Mouse (Mus musculus) adrenal gland, postnatal 0 days (tissue): ENCODE results near the gene Hist1h3b. TPM values are rescaled to one million over a fixed set of nuclear protein-coding genes. Genes with fewer than 3 reads are reported as not detected.

Source experiments
- microRNA-seq: library from miRNA; unstranded; fragments of <30 nt; microRNA quantifications from one replicate; pipeline ENCODE4, GENCODE M21; 2016; ENCODE audit warnings: borderline replicate concordance; ENCODE audit not compliant: insufficient number of aligned reads
- polyA plus RNA-seq: library from polyadenylated mRNA; unstranded; fragments of >200 nt; fragmentation: Nextera tagmentation; extraction: Ambion mirVana; gene quantifications from 2 replicates; pipeline ENCODE4 v1.2.1, GENCODE M21; 2015

Gene Hist1h3b
- polyA plus RNA-seq = 2.5 and 3.1 TPM in 2 replicates

DNA sequence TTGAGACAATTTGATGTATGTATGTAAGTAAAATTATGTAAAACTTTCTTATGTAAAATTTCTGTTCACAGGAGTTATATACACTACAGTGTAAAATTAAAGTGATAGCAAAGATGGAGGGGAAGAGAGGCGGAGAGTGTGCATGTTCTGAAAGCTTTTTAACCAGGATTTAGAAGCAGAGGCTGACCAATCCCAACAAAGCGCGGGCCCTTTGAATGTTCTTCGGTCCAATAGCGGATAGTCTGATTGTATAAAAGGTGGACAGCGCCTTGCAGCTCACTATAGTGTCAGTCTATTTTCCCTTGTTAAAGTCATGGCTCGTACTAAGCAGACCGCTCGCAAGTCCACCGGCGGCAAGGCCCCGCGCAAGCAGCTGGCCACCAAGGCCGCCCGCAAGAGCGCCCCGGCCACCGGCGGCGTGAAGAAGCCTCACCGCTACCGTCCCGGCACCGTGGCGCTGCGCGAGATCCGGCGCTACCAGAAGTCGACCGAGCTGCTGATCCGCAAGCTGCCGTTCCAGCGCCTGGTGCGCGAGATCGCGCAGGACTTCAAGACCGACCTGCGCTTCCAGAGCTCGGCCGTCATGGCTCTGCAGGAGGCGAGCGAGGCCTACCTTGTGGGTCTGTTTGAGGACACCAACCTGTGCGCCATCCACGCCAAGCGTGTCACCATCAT, at the start of gene Hist1h3b:
Gene Hist1h3b, plus strand, starts transcription at position 201 of the 675 bp plus-strand sequence.

DNA sequence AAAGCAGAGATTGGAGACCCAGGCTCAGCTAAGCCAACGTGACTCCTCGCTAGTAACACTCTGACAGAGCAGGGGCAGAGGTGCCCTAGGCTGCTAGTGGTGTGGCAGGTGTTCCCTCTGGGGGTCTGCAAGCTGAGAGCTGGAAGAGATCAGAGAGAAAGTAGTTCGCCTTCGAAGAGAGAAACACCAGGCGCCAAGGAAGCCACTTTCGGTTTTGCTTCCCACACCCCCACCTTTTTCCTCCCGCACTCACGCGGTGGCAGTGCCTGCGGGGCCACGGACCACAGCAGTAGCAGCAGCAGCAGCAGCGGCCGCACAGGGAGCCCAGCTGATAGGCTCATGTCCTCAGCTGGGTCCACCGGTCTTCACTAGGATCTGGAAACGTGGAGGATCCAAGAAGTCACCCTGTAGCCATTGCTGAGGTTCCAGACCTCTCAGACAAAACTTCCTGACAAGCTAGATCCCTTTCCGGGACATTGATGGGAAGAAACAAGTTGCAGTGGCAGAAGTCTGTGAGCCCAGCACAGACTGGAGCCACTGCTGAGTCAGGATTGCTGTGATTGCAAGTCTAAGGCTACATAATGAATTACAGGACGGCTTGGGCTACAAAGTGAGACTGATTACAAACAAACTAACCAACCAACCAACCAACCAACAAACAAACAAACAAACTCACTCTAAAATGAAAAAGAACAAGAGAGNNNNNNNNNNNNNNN, 41.5 kb upstream of the Hist1h3b start, which contains the start of gene Hfe:
Gene Hfe, minus strand, starts transcription at position 481 of the 716 bp plus-strand sequence.

GRCm38 (mm10) chr13:23738677-23739068, 13.4 kb upstream of the Hist1h3b start, which contains the start of gene Hist1h1c:
Gene Hist1h1c (plus strand): TSS chr13:23738808.

GRCm38 (mm10) chr13:23745381-23746161, 6.5 kb upstream of the Hist1h3b start, which contains the start of gene Hist1h3c:
Gene Hist1h3c (minus strand): TSS chr13:23745602.

DNA sequence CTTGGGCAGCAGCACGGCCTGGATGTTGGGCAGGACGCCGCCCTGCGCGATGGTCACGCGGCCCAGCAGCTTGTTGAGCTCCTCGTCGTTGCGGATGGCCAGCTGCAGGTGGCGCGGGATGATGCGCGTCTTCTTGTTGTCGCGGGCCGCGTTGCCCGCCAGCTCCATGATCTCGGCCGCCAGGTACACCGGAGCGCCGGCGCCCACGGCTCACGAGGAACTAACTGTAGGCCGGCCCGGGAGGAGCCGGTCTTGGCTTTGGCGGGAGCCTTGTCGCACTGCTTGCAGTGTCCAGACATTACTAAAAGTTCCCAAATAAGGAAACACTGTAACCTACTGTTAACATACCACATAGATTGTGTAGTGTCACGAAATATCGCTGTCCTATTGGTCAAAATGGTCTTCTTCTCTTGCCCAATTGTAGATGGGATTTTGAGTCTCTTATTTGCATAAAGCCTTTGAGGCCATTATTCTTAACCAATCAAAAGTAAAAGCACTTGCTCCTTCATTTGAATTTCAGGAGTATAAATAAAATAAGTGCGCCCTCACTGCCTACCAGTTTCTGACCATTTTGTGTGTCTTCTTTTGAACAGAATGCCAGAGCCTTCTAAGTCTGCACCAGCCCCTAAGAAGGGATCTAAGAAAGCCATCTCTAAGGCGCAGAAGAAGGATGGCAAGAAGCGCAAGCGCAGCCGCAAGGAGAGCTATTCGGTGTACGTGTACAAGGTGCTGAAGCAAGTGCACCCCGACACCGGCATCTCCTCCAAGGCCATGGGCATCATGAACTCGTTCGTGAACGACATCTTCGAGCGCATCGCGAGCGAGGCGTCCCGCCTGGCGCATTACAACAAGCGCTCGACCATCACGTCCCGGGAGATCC, 5.6 kb upstream of the Hist1h3b start, which contains the start of gene Hist1h2bb:
Gene Hist1h2bb, plus strand, starts transcription at position 534 of the 880 bp plus-strand sequence.

DNA sequence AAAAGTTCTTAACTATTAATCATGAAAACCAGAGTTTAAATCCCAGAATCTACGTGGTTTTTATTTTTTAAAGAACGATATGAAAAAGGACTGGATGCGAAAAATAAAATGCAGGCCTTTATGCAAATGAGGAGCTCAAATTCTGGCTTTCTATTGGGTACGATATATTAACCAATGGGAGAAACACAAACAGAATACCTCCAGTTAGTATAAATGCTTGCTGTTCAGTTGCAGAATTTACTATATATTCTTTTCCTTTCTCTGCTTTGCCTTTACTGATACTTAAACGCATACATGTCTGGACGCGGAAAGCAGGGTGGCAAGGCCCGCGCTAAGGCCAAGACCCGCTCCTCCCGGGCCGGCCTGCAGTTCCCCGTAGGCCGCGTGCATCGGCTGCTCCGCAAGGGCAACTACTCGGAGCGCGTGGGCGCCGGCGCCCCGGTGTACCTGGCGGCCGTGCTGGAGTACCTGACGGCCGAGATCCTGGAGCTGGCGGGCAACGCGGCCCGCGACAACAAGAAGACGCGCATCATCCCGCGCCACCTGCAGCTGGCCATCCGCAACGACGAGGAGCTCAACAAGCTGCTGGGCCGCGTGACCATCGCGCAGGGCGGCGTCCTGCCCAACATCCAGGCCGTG, 1.1 kb upstream of the Hist1h3b start, which contains the start of gene Hist1h2ab:
Gene Hist1h2ab, plus strand, starts transcription at position 288 of the 639 bp plus-strand sequence.

GRCm38 (mm10) chr13:23756790-23757189, 4.7 kb downstream of the Hist1h3b start, which contains the start of gene Hist1h4b:
Gene Hist1h4b (plus strand): TSS chr13:23757013.

DNA sequence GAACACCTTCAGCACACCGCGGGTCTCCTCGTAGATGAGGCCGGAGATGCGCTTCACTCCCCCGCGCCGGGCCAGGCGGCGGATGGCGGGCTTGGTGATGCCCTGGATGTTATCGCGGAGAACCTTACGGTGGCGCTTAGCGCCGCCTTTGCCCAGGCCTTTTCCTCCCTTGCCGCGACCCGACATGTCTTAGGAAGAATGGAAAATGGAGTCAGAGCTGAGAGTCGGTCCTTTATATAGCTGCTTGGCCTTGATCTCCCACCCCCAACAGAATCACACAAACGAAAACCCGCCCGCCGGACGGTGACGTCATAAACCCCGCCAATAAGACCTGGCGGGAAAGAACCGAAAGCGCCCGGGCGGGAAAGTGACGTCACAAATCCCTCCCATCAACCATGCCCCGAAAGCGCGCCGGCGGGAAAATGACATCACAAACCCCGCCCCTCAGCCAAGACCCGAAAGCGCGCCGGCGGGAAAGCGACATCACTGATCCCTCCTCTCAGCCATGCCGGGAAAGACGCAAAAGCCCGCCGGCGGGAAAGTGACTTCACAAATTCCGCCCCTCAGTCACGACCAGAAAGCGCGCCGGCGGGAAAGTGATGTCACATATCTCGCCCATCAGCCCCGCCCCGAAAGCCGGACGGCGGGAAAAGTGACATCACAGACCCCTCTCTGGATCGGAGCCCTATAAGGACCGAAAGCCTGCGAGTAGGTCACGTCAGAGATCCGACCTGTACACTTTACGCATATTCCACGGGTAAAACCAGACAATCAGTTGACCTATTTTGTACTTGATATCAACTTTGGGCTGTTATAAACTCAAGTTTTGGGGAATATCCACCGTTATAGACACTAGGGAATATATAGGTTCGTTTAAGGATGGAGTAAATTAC, 9.2 kb downstream of the Hist1h3b start, which contains the start of gene Hist1h4a:
Gene Hist1h4a, minus strand, starts transcription at position 259 of the 893 bp plus-strand sequence.

GRCm38 (mm10) chr13:23761871-23762821, 10.1 kb downstream of the Hist1h3b start, which contains the start of gene Hist1h3a:
Gene Hist1h3a (minus strand): TSS chr13:23762386.

GRCm38 (mm10) chr13:23763586-23764323, 11.7 kb downstream of the Hist1h3b start, which contains the start of gene Hist1h1a:
Gene Hist1h1a (plus strand): TSS chr13:23763666.

DNA sequence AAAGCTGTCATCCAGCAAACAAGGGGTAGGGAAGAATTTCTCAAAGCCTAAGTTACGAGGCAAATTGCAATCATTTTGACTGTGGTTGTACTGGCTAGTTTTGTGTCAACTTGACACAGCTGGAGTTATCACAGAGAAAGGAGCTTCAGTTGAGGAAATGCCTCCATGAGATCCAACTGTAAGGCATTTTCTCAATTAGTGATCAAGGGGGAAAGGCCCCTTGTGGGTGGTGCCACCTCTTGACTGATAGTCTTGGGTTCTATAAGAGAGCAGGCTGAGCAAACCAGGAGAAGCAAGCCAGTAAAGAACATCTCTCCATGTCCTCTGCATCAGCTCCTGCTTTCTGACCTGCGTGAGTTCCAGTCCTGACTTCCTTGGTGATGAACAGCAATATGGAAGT, 17.5 kb downstream of the Hist1h3b start, which contains the start of gene Trim38:
Gene Trim38, plus strand, starts transcription at position 301 of the 400 bp plus-strand sequence.

Small RNAs within 50 kb of the gene (microRNA-seq; reads per million reads assigned to microRNA genes)
- gene Gm44314 = not detected
- gene Gm44484 = not detected

Other genes starting within 250 kb of the Hist1h3b start
- 11.5 and 11.7 TPM in 2 replicates for gene Hist1h4h, start 221.2 kb upstream of the Hist1h3b start, polyA plus RNA-seq
- gene Hist1h2af, start 218.4 kb upstream of the Hist1h3b start, polyA plus RNA-seq = 3.9 and 7.2 TPM in 2 replicates
- 1.4 and 1.9 TPM in 2 replicates for gene Hist1h3g, start 216.8 kb upstream of the Hist1h3b start, polyA plus RNA-seq
- 0.24 and 0.48 TPM in 2 replicates for gene Hist1h2bh, start 208.9 kb upstream of the Hist1h3b start, polyA plus RNA-seq
- 0.75 and 0.84 TPM in 2 replicates for gene Hist1h3f, start 208.2 kb upstream of the Hist1h3b start, polyA plus RNA-seq
- gene Hist1h4f, start 200.6 kb upstream of the Hist1h3b start, polyA plus RNA-seq = not detected in 2 replicates
- gene Hist1h1d, start 199.0 kb upstream of the Hist1h3b start, polyA plus RNA-seq = 0.26 and 0.41 TPM in 2 replicates
- 3.7 and 4.0 TPM in 2 replicates for gene Hist1h3e, start 189.9 kb upstream of the Hist1h3b start, polyA plus RNA-seq
- 38.1 and 43.6 TPM in 2 replicates for gene Hist1h2ae, start 181.0 kb upstream of the Hist1h3b start, polyA plus RNA-seq
- 2.6 and 5.2 TPM in 2 replicates for gene Hist1h2bg, start 180.9 kb upstream of the Hist1h3b start, polyA plus RNA-seq
- gene Hist1h2bf, start 178.1 kb upstream of the Hist1h3b start, polyA plus RNA-seq = 0.86 and 1.0 TPM in 2 replicates
- gene Hist1h2ad, start 177.9 kb upstream of the Hist1h3b start, polyA plus RNA-seq = 0.74 and 1.1 TPM in 2 replicates
- gene Hist1h3d, start 176.5 kb upstream of the Hist1h3b start, polyA plus RNA-seq = 1.9 and 2.4 TPM in 2 replicates
- gene Hist1h4d, start 170.7 kb upstream of the Hist1h3b start, polyA plus RNA-seq = 48.4 and 56.4 TPM in 2 replicates
- gene Hist1h2be, start 131.1 kb upstream of the Hist1h3b start, polyA plus RNA-seq = 1.3 and 1.7 TPM in 2 replicates
- 13.4 and 14.3 TPM in 2 replicates for gene Hist1h1e, start 129.7 kb upstream of the Hist1h3b start, polyA plus RNA-seq
- gene Hist1h2ac, start 68.3 kb upstream of the Hist1h3b start, polyA plus RNA-seq = 0.62 and 1.6 TPM in 2 replicates
- gene Hist1h2bc, start 68.1 kb upstream of the Hist1h3b start, polyA plus RNA-seq = 173 and 221 TPM in 2 replicates
- not detected in 2 replicates for gene Hist1h1t, start 56.5 kb upstream of the Hist1h3b start, polyA plus RNA-seq
- gene Hist1h4c, start 53.8 kb upstream of the Hist1h3b start, polyA plus RNA-seq = 3.9 and 5.8 TPM in 2 replicates
- 27.9 and 33.6 TPM in 2 replicates for gene Hfe, start 41.4 kb upstream of the Hist1h3b start, polyA plus RNA-seq
- gene Hist1h1c, start 13.5 kb upstream of the Hist1h3b start, polyA plus RNA-seq = 137 and 180 TPM in 2 replicates
- 1.2 and 1.4 TPM in 2 replicates for gene Hist1h3c, start 6.7 kb upstream of the Hist1h3b start, polyA plus RNA-seq
- 0.84 and 0.95 TPM in 2 replicates for gene Hist1h2bb, start 5.5 kb upstream of the Hist1h3b start, polyA plus RNA-seq
- 18.1 and 21.8 TPM in 2 replicates for gene Hist1h2ab, start 1.1 kb upstream of the Hist1h3b start, polyA plus RNA-seq
- gene Hist1h4b, start 4.7 kb downstream of the Hist1h3b start, polyA plus RNA-seq = 0.50 and 1.1 TPM in 2 replicates
- 0.52 TPM in 1 of 2 replicates, not detected in the other for gene Hist1h4a, start 9.0 kb downstream of the Hist1h3b start, polyA plus RNA-seq
- 1.1 and 1.8 TPM in 2 replicates for gene Hist1h3a, start 10.1 kb downstream of the Hist1h3b start, polyA plus RNA-seq
- 1.2 and 1.8 TPM in 2 replicates for gene Hist1h1a, start 11.4 kb downstream of the Hist1h3b start, polyA plus RNA-seq
- 0.12 TPM in 1 of 2 replicates, not detected in the other for gene Trim38, start 17.6 kb downstream of the Hist1h3b start, polyA plus RNA-seq
- gene Slc17a2, start 54.7 kb downstream of the Hist1h3b start, polyA plus RNA-seq = 1.1 and 1.3 TPM in 2 replicates
- 0.33 and 0.57 TPM in 2 replicates for gene Slc17a3, start 87.2 kb downstream of the Hist1h3b start, polyA plus RNA-seq
- 0.49 TPM in 1 of 2 replicates, not detected in the other for gene Slc17a1, start 115.5 kb downstream of the Hist1h3b start, polyA plus RNA-seq
- 0.63 and 1.5 TPM in 2 replicates for gene Slc17a4, start 162.7 kb downstream of the Hist1h3b start, polyA plus RNA-seq
- gene Hist1h2ba, start 181.9 kb downstream of the Hist1h3b start, polyA plus RNA-seq = not detected in 2 replicates
- gene Hist1h2aa, start 182.2 kb downstream of the Hist1h3b start, polyA plus RNA-seq = not detected in 2 replicates
- gene Scgn, start 238.9 kb downstream of the Hist1h3b start, polyA plus RNA-seq = 1.8 and 1.9 TPM in 2 replicates